Mouse (Mus musculus) lung, postnatal 25 days (tissue): ENCODE measurements around the gene Schip1.
A peak's percentile ranks its signal among the peaks of the same experiment; 100 is the strongest.

Experiments
- DNase-seq: peaks from one replicate; pipeline ENCODE4 v3.0.0; 2022; ENCODE audit warnings: low spot score

The Schip1 gene

GRCm38 (mm10) chr3:68556891-68557290 is 492.3 kb downstream of the Schip1 start:
- no peak for DNase-seq

- DNase-seq: no peak
Measured at GRCm38 (mm10) chr3:68558744-68559143, 494.1 kb downstream of the Schip1 start.

- peak; percentile 39 for DNase-seq
Measured at GRCm38 (mm10) chr3:68560057-68560456, 495.5 kb downstream of the Schip1 start.

GRCm38 (mm10) chr3:68562838-68563237 is 498.2 kb downstream of the Schip1 start:
- no peak for DNase-seq

GRCm38 (mm10) chr3:68563922-68564321 is 499.3 kb downstream of the Schip1 start:
- DNase-seq: peak; percentile 39

- no peak for DNase-seq
Measured at GRCm38 (mm10) chr3:68564978-68565674, 500.5 kb downstream of the Schip1 start.

GRCm38 (mm10) chr3:68565675-68566055 is 501.1 kb downstream of the Schip1 start:
- no peak for DNase-seq

GRCm38 (mm10) chr3:68567581-68567980 is 503.0 kb downstream of the Schip1 start:
- no peak for DNase-seq

GRCm38 (mm10) chr3:68568149-68568548 is 503.5 kb downstream of the Schip1 start:
- no peak for DNase-seq

GRCm38 (mm10) chr3:68568716-68569115 is 504.1 kb downstream of the Schip1 start:
- DNase-seq: no peak

GRCm38 (mm10) chr3:68570319-68570718 is 505.7 kb downstream of the Schip1 start:
- peak; percentile 28 for DNase-seq

GRCm38 (mm10) chr3:68572249-68573225 is 507.9 kb downstream of the Schip1 start:
- no peak for DNase-seq

GRCm38 (mm10) chr3:68573226-68573624 is 508.6 kb downstream of the Schip1 start:
- DNase-seq: peak; percentile 77

- no peak for DNase-seq
Measured at GRCm38 (mm10) chr3:68574097-68574496, 509.5 kb downstream of the Schip1 start.

GRCm38 (mm10) chr3:68574565-68574964 is 510.0 kb downstream of the Schip1 start:
- no peak for DNase-seq

GRCm38 (mm10) chr3:68575636-68576340 is 511.2 kb downstream of the Schip1 start:
- DNase-seq: no peak

- no peak for DNase-seq
Measured at GRCm38 (mm10) chr3:68576431-68576830, 511.8 kb downstream of the Schip1 start.

GRCm38 (mm10) chr3:68576948-68577347 is 512.3 kb downstream of the Schip1 start:
- DNase-seq: no peak

GRCm38 (mm10) chr3:68581591-68581990 is 517.0 kb downstream of the Schip1 start:
- no peak for DNase-seq

- no peak for DNase-seq
Measured at GRCm38 (mm10) chr3:68582103-68582740, 517.6 kb downstream of the Schip1 start.

- DNase-seq: peak; percentile 57
Measured at GRCm38 (mm10) chr3:68583031-68583693, 518.6 kb downstream of the Schip1 start.
